16 mouse cellular contexts compared by ENCODE assay signal in genomic region chr8:127600641-127601040, GRCm38 (mm10).
"Had no signal": no experiment of that assay in that cellular context is flagged by ENCODE, and none has a peak within 500 bp of the region (broad histone marks: within the 10 kb centered on the region; RNA-seq: fewer than 3 reads in every experiment).

No protein-coding gene starts in this region.

- H3K4me1 ChIP-seq: neural tube, embryonic 13.5 days; neural tube, embryonic 15.5 days; stomach, embryonic 15.5 days had no signal

- H3K27ac ChIP-seq: neural tube, embryonic 13.5 days; neural tube, embryonic 15.5 days; stomach, embryonic 15.5 days; stomach, postnatal 0 days had no signal

- H3K36me3 ChIP-seq: stomach, embryonic 15.5 days had no signal

- H3K4me3 ChIP-seq: neural tube, embryonic 13.5 days; neural tube, embryonic 15.5 days; stomach, embryonic 15.5 days had no signal

- H3K9me3 ChIP-seq: neural tube, embryonic 13.5 days; neural tube, embryonic 15.5 days; stomach, embryonic 15.5 days had no signal

- H3K9ac ChIP-seq: neural tube, embryonic 13.5 days; neural tube, embryonic 15.5 days; stomach, embryonic 15.5 days had no signal

- DNase-seq: retina, postnatal 1 day; right cerebral cortex, adult 18-20 months; right cerebral cortex, postnatal 14 days; right cerebral cortex, postnatal 25 days; right cerebral cortex, postnatal 4 days; spleen, adult 18-20 months; thymus, adult 18-20 months; thymus, adult 2 months; thymus, postnatal 14 days; thymus, postnatal 25 days; thymus, postnatal 36 days; thymus, postnatal 4 days had no signal

- H3K4me2 ChIP-seq: neural tube, embryonic 13.5 days; neural tube, embryonic 15.5 days; stomach, embryonic 15.5 days had no signal

- H3K27me3 ChIP-seq: neural tube, embryonic 13.5 days; neural tube, embryonic 15.5 days; stomach, embryonic 15.5 days had no signal
